Mouse (Mus musculus) CH12.LX (cell line): ENCODE measurements around the gene Hlcs. TPM values are rescaled to one million over a fixed set of nuclear protein-coding genes. Genes with fewer than 3 reads are reported as not detected.

Source experiments
- DNase-seq: peaks from one replicate; pipeline ENCODE4 v3.0.0-alpha.2; 2013; ENCODE audit errors: extremely low read depth
- H3K27ac ChIP-seq: 2 replicates; pipeline ENCODE4 v1.5.1; 2012; ENCODE audit warnings: low read depth, mild to moderate bottlenecking, control low read depth, moderate library complexity; ENCODE audit not compliant: insufficient read depth
- H3K27me3 ChIP-seq: replicated peaks from 2 replicates; pipeline ENCODE3; 2012; ENCODE audit warnings: inconsistent platforms
- H3K36me3 ChIP-seq, 2 experiments: replicated peaks in 1 of 2; 2 replicates each; pipeline versions ENCODE3 to v1.6.1; 2012; ENCODE audit warnings: inconsistent platforms in 1 of 2, low read length in 1 of 2, mild to moderate bottlenecking in 1 of 2, mixed read lengths in 1 of 2, moderate library complexity in 1 of 2; ENCODE audit not compliant: control insufficient read depth in 1 of 2, insufficient read depth in 1 of 2
- H3K4me1 ChIP-seq, 2 experiments: 2 replicates each; pipeline ENCODE4 v1.6.1; 2012; ENCODE audit warnings: inconsistent platforms in 1 of 2, moderate library complexity in 1 of 2; ENCODE audit not compliant: insufficient read depth in 2 of 2, control insufficient read depth in 1 of 2
- H3K4me2 ChIP-seq: 2 replicates; pipeline ENCODE4 v1.6.1; 2012; ENCODE audit warnings: low read depth, mild to moderate bottlenecking, control low read depth; ENCODE audit not compliant: poor library complexity, insufficient read depth, severe bottlenecking
- H3K4me3 ChIP-seq, 3 experiments: fragments of 150-350 bp in 1 of 3; sonication (generic) in 1 of 3; replicated peaks in 1 of 3; 2 replicates each; pipeline versions ENCODE3 to v1.5.1; 2011 to 2012; ENCODE audit warnings: low read depth in 2 of 3, low read length in 2 of 3, mild to moderate bottlenecking in 2 of 3, moderate library complexity in 2 of 3, control low read depth in 1 of 3, improper control_type of control experiment in 1 of 3, inconsistent platforms in 1 of 3, mixed read lengths in 1 of 3; ENCODE audit not compliant: poor library complexity in 1 of 3
- H3K79me2 ChIP-seq: replicated peaks from 2 replicates; pipeline ENCODE4 v1.6.1; 2012; ENCODE audit warnings: mild to moderate bottlenecking, moderate library complexity; ENCODE audit not compliant: control insufficient read depth, poor library complexity, insufficient read depth, severe bottlenecking; ENCODE audit errors: extremely low read depth
- H3K9ac ChIP-seq: 2 replicates; pipeline ENCODE4 v1.6.1; 2012; ENCODE audit warnings: low read depth, mild to moderate bottlenecking, control low read depth, moderate library complexity; ENCODE audit not compliant: insufficient read depth
- H3K9me3 ChIP-seq: replicated peaks from 2 replicates; pipeline ENCODE3; 2012; ENCODE audit warnings: low read length, inconsistent platforms, mixed read lengths
- BHLHE40 ChIP-seq: IDR thresholded peaks from 2 replicates; pipeline ENCODE4 v1.6.1; 2011; ENCODE audit warnings: mild to moderate bottlenecking, low read depth, low read length, improper control_type of control experiment
- CHD2 ChIP-seq: IDR thresholded peaks from 2 replicates; pipeline ENCODE4 v1.6.1; 2011; ENCODE audit warnings: low read length, improper control_type of control experiment
- CTCF ChIP-seq, 2 experiments: IDR thresholded peaks in 1 of 2; conservative IDR thresholded peaks in 1 of 2; 2 replicates each; pipeline ENCODE4 v1.5.1; 2011 to 2012; ENCODE audit warnings: low read depth in 2 of 2, low read length in 2 of 2, improper control_type of control experiment in 1 of 2, inconsistent platforms in 1 of 2, mild to moderate bottlenecking in 1 of 2, moderate library complexity in 1 of 2
- ELF1 ChIP-seq: IDR thresholded peaks from 2 replicates; pipeline ENCODE4 v1.6.1; 2014; ENCODE audit warnings: low read depth, mild to moderate bottlenecking, inconsistent platforms, low read length, improper control_type of control experiment
- EP300 ChIP-seq: IDR thresholded peaks from 2 replicates; pipeline ENCODE4 v1.6.1; 2011; ENCODE audit warnings: low read length, improper control_type of control experiment
- GABPA ChIP-seq: IDR thresholded peaks from 2 replicates; pipeline ENCODE4 v1.6.1; 2012; ENCODE audit warnings: low read depth, low read length, improper control_type of control experiment, inconsistent platforms; ENCODE audit not compliant: insufficient replicate concordance
- IRF4 ChIP-seq: IDR thresholded peaks from 2 replicates; pipeline ENCODE4 v1.6.1; 2014; ENCODE audit warnings: low read depth, mild to moderate bottlenecking, inconsistent platforms, low read length, improper control_type of control experiment
- JUN ChIP-seq: IDR thresholded peaks from 2 replicates; pipeline ENCODE4 v1.6.1; 2011; ENCODE audit warnings: low read depth, mild to moderate bottlenecking, low read length, improper control_type of control experiment, moderate library complexity; ENCODE audit not compliant: insufficient read depth
- JUND ChIP-seq: conservative IDR thresholded peaks from 2 replicates; pipeline ENCODE4 v1.6.1; 2011; ENCODE audit warnings: low read depth, low read length, improper control_type of control experiment
- MAX ChIP-seq: IDR thresholded peaks from 2 replicates; pipeline ENCODE4 v1.6.1; 2011; ENCODE audit warnings: low read length, improper control_type of control experiment
- MAZ ChIP-seq: IDR thresholded peaks from 2 replicates; pipeline ENCODE4 v1.6.1; 2012; ENCODE audit warnings: low read depth, mild to moderate bottlenecking, inconsistent platforms, low read length, improper control_type of control experiment, moderate library complexity
- MXI1 ChIP-seq: IDR thresholded peaks from 2 replicates; pipeline ENCODE4 v1.6.1; 2011; ENCODE audit warnings: mild to moderate bottlenecking, low read depth, low read length, improper control_type of control experiment
- MYC ChIP-seq: IDR thresholded peaks from 2 replicates; pipeline ENCODE4 v1.6.1; 2011; ENCODE audit warnings: low read depth, mild to moderate bottlenecking, improper control_type of control experiment, low read length
- NELFE ChIP-seq: IDR thresholded peaks from 2 replicates; pipeline ENCODE4 v1.6.1; 2011; ENCODE audit warnings: low read depth, low read length, improper control_type of control experiment
- NRF1 ChIP-seq: IDR thresholded peaks from 2 replicates; pipeline ENCODE4 v1.6.1; 2014; ENCODE audit warnings: low read depth, mild to moderate bottlenecking, inconsistent platforms, low read length, improper control_type of control experiment, moderate library complexity
- PAX5 ChIP-seq: IDR thresholded peaks from 2 replicates; pipeline ENCODE4 v1.6.1; 2012; ENCODE audit warnings: low read length, inconsistent platforms, mixed read lengths
- POLR2A ChIP-seq: IDR thresholded peaks from 2 replicates; pipeline ENCODE4 v1.6.1; 2011; ENCODE audit warnings: low read depth, mild to moderate bottlenecking, improper control_type of control experiment, low read length
- RCOR1 ChIP-seq: conservative IDR thresholded peaks from 2 replicates; pipeline ENCODE4 v1.6.1; 2012; ENCODE audit warnings: low read depth, mild to moderate bottlenecking, inconsistent platforms, low read length, improper control_type of control experiment
- SIN3A ChIP-seq: IDR thresholded peaks from 2 replicates; pipeline ENCODE4 v1.6.1; 2012; ENCODE audit warnings: low read length, improper control_type of control experiment, inconsistent platforms
- SMC3 ChIP-seq: IDR thresholded peaks from 2 replicates; pipeline ENCODE4 v1.6.1; 2011; ENCODE audit warnings: low read depth, low read length, improper control_type of control experiment
- TBP ChIP-seq: conservative IDR thresholded peaks from 2 replicates; pipeline ENCODE4 v1.6.1; 2011; ENCODE audit warnings: low read depth, low read length, improper control_type of control experiment
- TCF12 ChIP-seq: IDR thresholded peaks from 2 replicates; pipeline ENCODE4 v1.6.1; 2014; ENCODE audit warnings: low read depth, mild to moderate bottlenecking, inconsistent platforms, low read length, improper control_type of control experiment
- UBTF ChIP-seq: IDR thresholded peaks from 2 replicates; pipeline ENCODE4 v1.6.1; 2012; ENCODE audit warnings: low read depth, mild to moderate bottlenecking, inconsistent platforms, low read length, improper control_type of control experiment, moderate library complexity
- USF1 ChIP-seq: IDR thresholded peaks from 2 replicates; pipeline ENCODE4 v1.6.1; 2014; ENCODE audit warnings: low read depth, mild to moderate bottlenecking, inconsistent platforms, low read length, improper control_type of control experiment
- USF2 ChIP-seq: conservative IDR thresholded peaks from 2 replicates; pipeline ENCODE4 v1.6.1; 2011; ENCODE audit warnings: low read depth, low read length, improper control_type of control experiment
- ZC3H11A ChIP-seq: IDR thresholded peaks from 2 replicates; pipeline ENCODE4 v1.6.1; 2012; ENCODE audit warnings: low read depth, mild to moderate bottlenecking, inconsistent platforms, low read length, improper control_type of control experiment
- ZMIZ1 ChIP-seq: IDR thresholded peaks from 2 replicates; pipeline ENCODE4 v1.6.1; 2012; ENCODE audit warnings: low read depth, mild to moderate bottlenecking, inconsistent platforms, low read length, improper control_type of control experiment
- ZNF384 ChIP-seq: IDR thresholded peaks from 2 replicates; pipeline ENCODE4 v1.6.1; 2012; ENCODE audit warnings: low read depth, low read length, improper control_type of control experiment, inconsistent platforms
- dilution Hi-C: fragments of 300-500 bp; cut with MboI; formaldehyde crosslinking; loops from 2 replicates; pipeline ENCODE4 v1.14.3; 2020; ENCODE audit warnings: low sequenced_read_pairs; ENCODE audit not compliant: extremely low pct_unique_long_range_greater_than_20kb, extremely low pct_ligation_motif_present
- in situ Hi-C: fragments of 300-500 bp; cut with MboI; formaldehyde crosslinking; loops from 3 replicates; pipeline ENCODE4 v1.14.3; 2019; ENCODE audit warnings: low sequenced_read_pairs, low pct_ligation_motif_present, low pct_unique_long_range_greater_than_20kb, mixed read lengths
- polyA plus RNA-seq: library from polyadenylated mRNA; unstranded; fragments of >175 nt; gene quantifications from 2 replicates; pipeline ENCODE4 v1.2.1, GENCODE M21; 2012; ENCODE audit warnings: low read depth; ENCODE audit not compliant: insufficient read length
- total RNA-seq, 2 experiments: library from RNA; depleted of rRNA; stranded (reverse); fragments of 300-350 nt in 1 of 2; fragments of >200 nt in 1 of 2; gene quantifications; 2 replicates each; pipeline ENCODE4 v1.2.3; 2012 to 2014

Hlcs gene
- total and polyA plus RNA-seq, 3 experiments, result 5.3 to 12.5 (median 9.4) TPM

DNA sequence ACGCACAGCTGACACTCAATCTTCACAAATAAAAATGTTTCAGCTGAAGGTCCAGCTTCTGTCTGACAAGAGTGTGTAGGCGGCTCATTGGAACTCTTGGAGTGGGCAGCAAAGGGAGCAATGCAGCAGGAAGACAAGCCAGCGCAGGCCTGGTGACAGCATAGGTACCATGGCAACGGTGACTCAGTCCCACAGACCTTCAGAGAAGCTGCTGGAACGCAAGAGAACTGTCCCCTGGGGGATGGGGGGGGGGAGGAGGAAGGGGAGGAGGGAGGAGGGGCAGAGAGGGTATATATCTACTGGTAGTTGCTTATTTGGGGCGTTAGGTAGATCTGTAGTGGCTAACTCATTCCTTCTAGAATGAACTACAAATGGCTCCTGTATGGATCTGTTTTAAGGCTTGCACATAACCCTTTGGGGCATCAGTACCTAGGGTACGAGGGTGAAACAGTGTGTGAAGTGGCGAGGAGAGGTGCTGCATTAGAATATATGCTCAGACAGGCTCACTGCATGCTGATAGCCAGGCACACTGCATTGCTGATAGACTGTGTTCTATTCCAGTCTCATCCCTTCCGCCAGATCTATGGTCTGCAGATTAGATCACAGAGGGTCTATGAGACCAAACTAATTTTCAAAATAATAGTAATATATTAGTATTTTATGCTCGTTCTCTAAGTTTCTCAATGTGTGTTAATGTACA, 49.0 kb upstream of the Hlcs start:
- Histone ChIP-seq H3K9ac (no peak overlapping the region), H3K4me1 (peaks cover 12 to 33% of the 10 kb centered on the region in 2 experiments), H3K4me3 (no peak overlapping the region), H3K4me2 (0 out of 2 replicates have a peak overlapping the region, but pooled peaks have one; percentile 14), H3K9me3 (no peaks in the 10 kb centered on the region), H3K27me3 (no peaks in the 10 kb centered on the region), H3K27ac (no peak overlapping the region), H3K36me3 (peaks cover 6 to 26% of the 10 kb centered on the region in 2 experiments), H3K79me2 (no peaks in the 10 kb centered on the region)
- DNase-seq, result peak; percentile 86
- in situ Hi-C loops (no loop called here), dilution Hi-C loops (no loop called here)
- TF ChIP-seq CHD2 (peak; percentile 18; the same call in 1 of the 2 replicates), MAZ (peak; percentile 92), USF1 (no peak), USF2 (no peak), POLR2A (no peak), GABPA (no peak), EP300 (no peak), SIN3A (no peak), NELFE (no peak), TBP (no peak), MXI1 (peak; percentile 50; the same call in 1 of the 2 replicates), NRF1 (peak; percentile 44; the same call in 1 of the 2 replicates), JUND (no peak), SMC3 (no peak), MYC (no peak), ZNF384 (no peak), IRF4 (no peak), TCF12 (no peak), PAX5 (no peak), ELF1 (no peak; the same call in 1 of the 2 replicates), ZC3H11A (no peak)

DNA sequence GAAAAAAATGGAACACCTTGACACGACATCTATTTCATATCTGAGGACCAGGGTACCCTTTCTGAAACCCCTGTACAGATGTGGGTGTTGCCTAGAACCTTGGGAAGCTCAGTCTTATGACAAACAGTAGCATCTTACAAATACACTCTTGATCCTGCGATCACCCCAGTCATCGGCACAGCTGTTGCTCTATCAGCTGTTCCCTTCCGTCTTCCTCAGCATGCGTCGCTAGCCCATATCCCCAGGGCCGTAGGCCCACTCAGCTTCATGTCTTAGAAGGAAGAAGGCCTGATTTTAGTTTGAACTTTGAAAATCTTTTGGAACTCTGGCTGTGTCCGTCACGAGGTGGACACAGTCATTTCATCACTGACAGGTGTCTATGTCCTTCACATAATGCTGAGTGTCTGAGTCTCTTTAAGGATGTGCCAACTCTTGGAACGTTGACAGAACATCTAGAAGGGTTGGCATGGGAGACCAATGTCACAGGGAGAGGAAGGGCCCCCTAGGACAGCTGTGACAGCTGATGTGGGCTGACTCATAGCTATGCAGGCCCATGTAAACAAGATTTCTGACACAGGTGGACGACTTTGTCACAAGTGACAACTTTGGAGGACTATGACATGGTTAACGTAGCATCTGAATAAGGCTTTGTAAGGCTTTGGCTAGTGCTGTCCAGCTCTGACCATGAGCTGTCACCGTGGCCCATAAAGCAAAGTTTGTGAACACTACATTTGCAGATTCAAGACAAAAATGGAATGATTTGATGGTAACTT, 47.4 kb upstream of the Hlcs start:
- no peak overlapping the region for H3K4me2 ChIP-seq
- no peaks in the 10 kb centered on the region for H3K27me3 ChIP-seq
- H3K79me2 ChIP-seq, result no peaks in the 10 kb centered on the region
- H3K9ac ChIP-seq, result no peak overlapping the region
- no peak for DNase-seq
- H3K4me1 ChIP-seq, result peaks cover 16 to 42% of the 10 kb centered on the region in 2 experiments
- no peak overlapping the region for H3K27ac ChIP-seq
- TF ChIP-seq RCOR1 (no peak), ZMIZ1 (no peak), IRF4 (no peak), TCF12 (no peak), NELFE (no peak), NRF1 (no peak), BHLHE40 (no peak), ZC3H11A (no peak), GABPA (no peak), CTCF (conservative IDR thresholded peaks at IDR 0.05 in 1 of 2, IDR thresholded peaks at IDR 0.05 in 1 of 2; ENCODE audit: low read depth in 2 of 2, low read length in 2 of 2) (no peak), MAX (no peak), JUN (no peak), POLR2A (no peak), SMC3 (no peak), TBP (no peak), CHD2 (no peak), UBTF (no peak)
- TF ChIP-seq, all 38 proteins: peak for 0
- Histone ChIP-seq H3K4me3 (no peak overlapping the region), H3K9me3 (no peaks in the 10 kb centered on the region), H3K36me3 (peaks cover 4 to 15% of the 10 kb centered on the region in 2 experiments)
- dilution Hi-C loops (no loop called here), in situ Hi-C loops (no loop called here)
